Mouse (Mus musculus) ovary, postnatal 36 days (tissue): ENCODE measurements around the gene March8.
"Not testable (repeated sequence)": the region's sequence is repeated elsewhere in the genome, so short reads cannot be mapped to it uniquely, and the experiment has no call there.

Experiments
- DNase-seq: peaks from one replicate; pipeline ENCODE4 v3.0.0; 2022; ENCODE audit warnings: low spot score, mixed read lengths

Gene March8

DNA sequence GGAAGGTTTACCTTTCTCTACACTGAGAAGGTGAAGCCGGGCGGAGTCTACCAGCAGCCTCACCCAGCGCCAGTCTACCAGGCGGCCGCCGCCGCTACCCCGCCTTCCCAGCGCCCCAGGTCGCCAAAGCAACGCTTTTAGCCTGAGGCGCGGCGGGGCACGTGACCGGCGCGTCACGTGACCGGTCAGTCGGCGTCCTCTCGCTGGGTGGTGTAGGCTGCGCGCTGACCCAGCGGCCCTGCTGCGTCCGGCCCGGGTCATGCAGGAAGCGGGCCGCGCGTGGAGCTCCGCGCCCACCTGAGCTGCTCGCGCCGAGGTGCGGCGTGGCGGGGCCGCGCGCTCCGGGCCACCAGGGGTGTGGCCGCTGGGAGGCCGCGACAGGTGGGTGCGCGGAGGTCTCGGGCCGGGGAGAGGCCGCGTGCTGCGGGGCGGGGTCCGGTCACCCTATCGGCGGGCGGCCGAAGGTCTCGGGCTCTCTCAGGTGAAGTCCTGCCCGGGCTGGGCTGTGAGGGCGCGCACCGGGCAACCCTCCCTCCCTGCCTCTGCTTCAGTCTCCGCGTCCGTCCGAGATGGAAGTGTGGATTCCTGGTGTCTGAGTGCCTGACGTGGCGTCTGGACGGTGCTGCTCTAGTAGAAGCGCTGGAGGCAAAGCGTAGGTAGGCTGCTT, at the start of gene March8:
March8 (plus strand) TSS at position 190 of the 667 bp plus-strand sequence.
- DNase-seq: peak; percentile 93

GRCm38 (mm10) chr6:116311411-116311810, 26.4 kb upstream of the March8 start:
- no peak for DNase-seq

GRCm38 (mm10) chr6:116319259-116319658, 18.6 kb upstream of the March8 start:
- DNase-seq: no peak

DNA sequence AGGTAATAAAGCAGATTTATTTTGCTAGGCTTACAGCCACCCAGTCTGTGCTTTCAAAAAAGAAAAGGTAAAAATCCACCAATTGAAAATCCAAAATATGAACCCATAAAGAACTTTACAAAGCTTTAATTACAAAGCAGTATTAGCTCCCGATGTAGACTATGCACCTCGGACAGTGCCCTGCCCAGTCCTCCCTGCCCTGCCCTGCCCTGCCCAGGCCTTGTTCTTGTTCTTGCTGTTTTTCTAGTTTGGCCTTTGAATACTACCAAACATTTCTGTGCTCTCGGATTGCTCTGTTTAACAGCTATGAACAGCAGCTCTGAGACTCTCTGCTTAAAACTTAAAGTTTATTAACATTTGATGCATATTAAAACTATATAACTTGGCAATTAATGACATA, 11.2 kb upstream of the March8 start:
- no peak for DNase-seq

DNA sequence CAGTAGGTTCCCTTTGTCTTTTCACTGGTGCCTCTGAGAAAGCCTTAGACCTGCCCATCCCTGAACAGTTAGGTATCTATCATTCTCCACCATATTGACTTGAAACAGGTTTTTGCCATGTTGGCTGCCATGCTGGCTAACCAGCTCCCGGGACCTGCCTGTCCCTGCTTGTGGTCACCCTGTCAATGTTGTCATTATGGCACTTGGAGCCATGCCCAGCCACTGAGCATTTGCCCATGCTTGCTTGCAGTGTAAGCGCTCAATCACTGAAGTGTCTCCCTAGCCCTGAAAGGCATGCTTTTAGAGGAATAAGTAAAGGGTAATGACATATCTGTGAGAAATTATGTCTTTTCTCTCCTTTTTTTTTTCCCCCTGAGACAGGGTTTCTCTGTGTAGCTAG, 6.4 kb upstream of the March8 start:
- DNase-seq: no peak

GRCm38 (mm10) chr6:116337466-116337834, 374 bp upstream of the March8 start:
- no peak for DNase-seq

DNA sequence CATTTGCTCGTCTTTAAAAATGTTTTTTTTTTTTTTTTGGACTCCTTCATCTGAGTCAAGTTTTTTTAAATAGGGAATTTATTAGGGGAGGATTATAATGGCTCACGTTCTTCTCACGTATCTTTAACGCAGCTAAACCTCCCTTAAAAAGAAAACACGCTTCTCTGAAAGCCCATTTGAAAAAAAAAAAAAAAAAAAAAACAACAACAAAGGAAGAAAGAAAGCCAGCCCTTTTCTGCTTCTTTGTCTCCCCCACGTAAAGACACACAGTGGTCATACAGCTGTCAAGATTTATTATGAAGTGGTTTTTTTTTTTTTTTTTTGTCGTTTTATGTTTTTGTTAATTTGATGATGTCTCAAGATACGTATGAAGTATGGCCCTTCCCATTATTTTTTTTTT, 696 bp downstream of the March8 start:
- DNase-seq: no peak

DNA sequence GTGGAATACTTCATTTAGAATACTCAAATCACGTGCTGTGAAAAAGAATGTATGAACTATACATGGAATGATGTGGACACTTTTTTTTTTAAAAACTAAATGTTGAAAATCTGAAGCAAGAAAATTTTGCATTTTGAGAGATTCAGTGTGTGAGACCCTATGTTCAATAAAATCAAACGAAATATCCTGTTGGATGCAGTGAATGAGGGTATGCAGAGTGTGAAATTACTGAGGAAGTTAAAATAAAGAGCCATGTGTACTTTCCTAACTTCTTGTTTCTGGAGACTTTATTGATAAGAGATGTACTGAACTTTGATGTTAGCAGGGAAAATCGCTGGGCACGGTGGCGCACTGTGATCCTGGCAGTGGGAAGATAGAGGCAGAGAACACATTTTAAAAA, 1.3 kb downstream of the March8 start:
- DNase-seq: no peak

DNA sequence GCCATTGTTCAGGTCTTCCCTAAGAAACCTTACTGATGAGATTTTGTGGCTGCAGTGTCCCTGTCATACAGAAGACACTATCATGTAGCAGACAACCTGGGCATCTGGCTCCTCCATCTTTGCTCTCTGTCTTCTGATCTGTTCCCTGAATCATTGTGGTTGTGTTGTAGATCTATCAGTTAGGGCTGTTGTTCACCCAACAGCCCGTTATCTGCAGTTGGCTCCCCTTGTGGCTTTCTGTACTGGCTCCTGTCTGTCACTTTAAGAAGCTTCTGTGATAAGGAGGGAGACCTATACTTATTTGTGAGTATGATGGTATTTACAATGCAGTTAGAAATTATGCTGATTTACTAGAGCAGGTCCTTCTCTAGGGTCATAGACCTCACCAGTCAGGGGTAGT, 2.7 kb downstream of the March8 start:
- DNase-seq: no peak

DNA sequence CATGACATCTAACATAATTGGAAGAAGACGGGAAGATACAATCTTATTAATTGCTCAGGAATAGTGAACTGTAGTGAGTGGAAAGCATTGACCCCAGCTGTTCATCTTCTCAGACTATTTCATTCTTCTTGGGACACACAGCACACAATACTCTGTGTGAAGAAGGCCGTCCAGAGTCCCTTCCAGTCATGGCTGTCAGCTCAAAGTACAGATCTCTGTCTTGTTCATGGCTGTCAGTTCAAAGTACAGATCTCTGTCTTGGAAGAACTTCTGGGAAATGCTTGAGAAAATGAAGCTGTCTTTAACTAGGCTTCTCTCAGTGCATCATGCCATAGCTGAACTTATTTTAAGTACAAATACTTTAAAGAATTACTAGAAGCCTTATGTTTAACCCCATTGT, 10.1 kb downstream of the March8 start:
- DNase-seq: no peak

- no peak for DNase-seq
These were observed 12.2 kb downstream of the March8 start for GRCm38 (mm10) chr6:116349997-116350396.

DNA sequence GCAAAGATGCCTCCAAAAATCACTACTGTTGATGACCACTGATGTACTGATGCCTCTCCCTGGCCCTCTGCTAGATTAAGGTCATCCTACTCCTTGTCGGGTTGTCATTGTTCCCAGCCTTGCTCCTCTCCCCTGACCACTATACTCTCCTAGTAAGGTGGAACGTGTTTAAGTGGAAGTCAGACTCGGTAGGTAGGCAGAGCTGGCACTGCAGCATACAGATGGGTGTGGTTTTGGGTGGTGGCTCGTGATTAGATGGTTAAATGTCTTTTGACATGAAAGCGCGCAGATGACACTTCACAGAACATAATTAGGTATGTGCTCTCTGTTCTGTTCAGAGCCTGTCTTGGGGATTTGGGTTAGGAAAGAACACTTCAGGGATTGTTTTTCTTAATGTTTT, 12.8 kb downstream of the March8 start:
- no peak for DNase-seq

DNA sequence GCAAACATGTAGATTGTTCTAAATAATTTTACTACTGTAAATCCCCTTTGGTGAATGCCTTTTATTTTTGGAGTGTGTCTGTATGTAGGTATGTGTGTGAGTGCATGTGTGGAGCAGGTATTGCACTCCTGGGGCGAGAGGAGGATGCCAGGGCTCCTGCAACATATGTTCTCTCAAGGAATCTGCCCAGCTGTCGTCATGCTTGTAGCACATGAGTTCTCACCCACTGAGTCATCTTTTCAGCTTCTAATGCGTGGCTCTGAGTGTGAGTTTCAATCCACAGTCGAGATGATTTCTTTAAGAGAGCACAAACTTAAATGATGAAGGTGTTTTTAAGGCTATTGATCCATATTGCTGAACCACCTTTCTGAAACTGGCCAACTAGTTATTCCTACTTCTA, 13.7 kb downstream of the March8 start:
- DNase-seq: no peak

DNA sequence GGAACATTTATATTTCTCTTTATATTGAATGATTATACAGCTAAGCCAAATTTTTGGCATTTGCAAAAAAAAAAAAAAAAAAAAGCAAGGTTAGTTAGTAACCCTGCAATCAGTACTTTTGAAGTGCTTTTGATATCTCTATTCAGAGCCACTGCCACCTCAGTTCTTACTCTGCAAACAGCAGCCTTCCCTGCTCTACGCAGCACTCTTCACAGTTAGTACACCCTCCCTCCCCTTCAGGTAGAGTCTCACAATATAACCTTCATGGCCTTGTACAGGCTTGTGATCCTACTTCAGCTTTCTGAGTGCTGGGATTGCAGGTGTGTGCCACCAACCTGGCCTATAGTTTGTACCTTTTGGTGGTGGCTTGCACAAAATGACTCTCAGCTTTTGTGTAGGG, 15.6 kb downstream of the March8 start:
- no peak for DNase-seq

- DNase-seq: not testable (repeated sequence)
These were observed 18.6 kb downstream of the March8 start for GRCm38 (mm10) chr6:116356311-116356947.

DNA sequence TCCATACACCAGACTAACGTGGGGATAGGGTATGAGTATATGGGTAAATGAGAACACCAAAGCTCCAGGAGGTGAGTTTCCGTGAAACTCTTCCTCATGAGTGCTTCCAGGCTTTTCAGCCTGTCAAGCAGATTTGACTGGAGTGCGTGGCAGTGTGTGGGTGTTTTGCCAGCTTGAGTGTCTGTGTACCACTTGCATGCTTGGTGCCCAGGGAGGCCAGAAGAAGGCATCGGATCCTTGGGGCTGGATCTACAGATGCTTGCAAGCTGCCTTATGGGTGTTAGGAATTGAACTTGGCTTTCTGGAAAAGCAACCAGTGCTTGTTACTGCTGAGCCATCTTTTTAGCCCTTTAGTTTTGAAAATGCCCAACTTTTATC, 19.1 kb downstream of the March8 start:
- no peak for DNase-seq

GRCm38 (mm10) chr6:116358056-116358455, 20.2 kb downstream of the March8 start:
- no peak for DNase-seq

DNA sequence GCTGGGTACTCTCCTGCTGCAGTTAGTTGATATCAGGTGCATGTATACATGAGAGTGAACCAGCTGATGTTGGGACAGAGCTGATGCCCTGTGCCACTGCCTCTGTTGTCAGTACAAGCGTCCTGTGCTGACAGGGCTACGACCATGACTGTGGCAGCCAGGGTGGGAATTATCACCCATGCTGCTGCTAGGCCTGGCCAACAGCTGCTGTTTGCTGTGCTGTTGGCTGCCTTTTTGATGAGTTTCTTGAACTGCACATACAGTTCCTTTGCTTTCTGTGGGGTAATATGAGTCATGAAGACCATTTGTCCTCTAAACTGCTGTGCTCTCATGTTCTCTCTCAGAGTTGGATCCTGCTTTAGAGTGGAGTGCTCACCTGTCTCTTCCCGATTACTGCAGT, 21.4 kb downstream of the March8 start:
- DNase-seq: no peak

GRCm38 (mm10) chr6:116361463-116361862, 23.6 kb downstream of the March8 start:
- no peak for DNase-seq

GRCm38 (mm10) chr6:116361993-116362392, 24.2 kb downstream of the March8 start:
- DNase-seq: no peak

GRCm38 (mm10) chr6:116367971-116368370, 30.1 kb downstream of the March8 start:
- DNase-seq: no peak

GRCm38 (mm10) chr6:116369811-116370210, 32.0 kb downstream of the March8 start:
- no peak for DNase-seq

GRCm38 (mm10) chr6:116370216-116370976, 32.6 kb downstream of the March8 start:
- DNase-seq: no peak
